In genomic region chr6:5032986-5033633, GRCm38 (mm10) we compare ENCODE assay signal across 26 mouse cellular contexts.
"Had no signal": no experiment of that assay in that cellular context is flagged by ENCODE, and none has a peak within 500 bp of the region (broad histone marks: within the 10 kb centered on the region; RNA-seq: fewer than 3 reads in every experiment).

No protein-coding gene starts in this region.

- ATAC-seq: hindbrain, embryonic 16.5 days; inflammation-experienced regulatory T-cells, adult 6 months; intestine, embryonic 15.5 days; intestine, postnatal 0 days had no signal

- DNase-seq: gastrocnemius, adult 2 months; gastrocnemius, postnatal 10 days; gastrocnemius, postnatal 25 days; heart, adult 2 months; heart, postnatal 14 days; heart, postnatal 4 days; kidney, adult 18-20 months; kidney, adult 8-10 months; kidney, postnatal 10 days; kidney, postnatal 25 days; kidney, postnatal 4 days; left cerebral cortex, postnatal 4 days had no signal

- H3K36me3 ChIP-seq: heart, embryonic 13.5 days; heart, embryonic 15.5 days; hindbrain, embryonic 10.5 days; hindbrain, embryonic 12.5 days; intestine, embryonic 15.5 days; limb, embryonic 12.5 days; limb, embryonic 15.5 days had no signal

- H3K27me3 ChIP-seq: heart, embryonic 13.5 days; heart, embryonic 15.5 days; hindbrain, embryonic 12.5 days; intestine, embryonic 15.5 days; limb, embryonic 12.5 days; limb, embryonic 15.5 days had no signal

- H3K4me2 ChIP-seq: heart, embryonic 11.5 days; heart, embryonic 13.5 days; heart, embryonic 15.5 days; hindbrain, embryonic 12.5 days; hindbrain, embryonic 14.5 days; intestine, embryonic 15.5 days; limb, embryonic 12.5 days; limb, embryonic 15.5 days had no signal

- H3K9ac ChIP-seq: heart, embryonic 13.5 days; heart, embryonic 15.5 days; hindbrain, embryonic 12.5 days; hindbrain, embryonic 14.5 days; intestine, embryonic 15.5 days; limb, embryonic 12.5 days; limb, embryonic 15.5 days; liver, embryonic 14.5 days had no signal

- H3K9me3 ChIP-seq: heart, embryonic 13.5 days; heart, embryonic 15.5 days; hindbrain, embryonic 10.5 days; hindbrain, embryonic 12.5 days; intestine, embryonic 15.5 days; limb, embryonic 15.5 days had no signal

- H3K27ac ChIP-seq: gastrocnemius, adult 2 months; heart, adult 2 months; heart, embryonic 13.5 days; heart, embryonic 15.5 days; hindbrain, embryonic 10.5 days; hindbrain, embryonic 12.5 days; hindbrain, embryonic 14.5 days; intestine, embryonic 15.5 days; layer of hippocampus, adult 2 months; limb, embryonic 12.5 days; limb, embryonic 15.5 days; liver, embryonic 14.5 days had no signal

- H3K4me3 ChIP-seq: gastrocnemius, adult 2 months; heart, adult 2 months; heart, embryonic 13.5 days; heart, embryonic 15.5 days; hindbrain, embryonic 10.5 days; hindbrain, embryonic 12.5 days; intestine, embryonic 15.5 days; layer of hippocampus, adult 2 months; limb, embryonic 12.5 days; limb, embryonic 15.5 days had no signal

- H3K4me1 ChIP-seq: intestine, embryonic 15.5 days; limb, embryonic 15.5 days had no signal
